Mouse (Mus musculus) B cell, adult (primary cell): ENCODE measurements around the gene Eln. TPM values are rescaled to one million over a fixed set of nuclear protein-coding genes. Genes with fewer than 3 reads are reported as not detected.

ENCODE experiments used
- total RNA-seq: library from RNA; stranded (reverse); gene quantifications from 4 replicates; pipeline ENCODE4 v1.2.4, GENCODE M21; 2023; ENCODE audit not compliant: inconsistent age

The Eln gene
- not detected in 4 replicates for total RNA-seq

GRCm38 (mm10) chr5:134746890-134747511, at the start of gene Eln:
Gene Eln (minus strand): TSS chr5:134747323.

GRCm38 (mm10) chr5:134688086-134688717, 58.9 kb downstream of the Eln start, which contains the start of gene Limk1:
Gene Limk1 (minus strand): TSS chr5:134688598.

Other genes with a start within 250 kb of the Eln start
- gene Clip2, start 194.9 kb downstream of the Eln start, total RNA-seq: 5.7 to 6.5 TPM (median 6.3 TPM) in 4 replicates
- 0.26 to 0.51 TPM (median 0.42 TPM) in 3 of 4 replicates, not detected in the other for gene Syna, start 187.2 kb downstream of the Eln start, total RNA-seq
- 121 to 140 TPM (median 131 TPM) in 4 replicates for gene Rfc2, start 166.0 kb downstream of the Eln start, total RNA-seq
- gene Lat2, start 132.3 kb downstream of the Eln start, total RNA-seq: 240 to 285 TPM (median 252 TPM) in 4 replicates
- gene Eif4h, start 107.8 kb downstream of the Eln start, total RNA-seq: 267 to 276 TPM (median 274 TPM) in 4 replicates
- gene Limk1, start 58.7 kb downstream of the Eln start, total RNA-seq: 13.5 to 18.0 TPM (median 16.9 TPM) in 4 replicates
- not detected in 4 replicates for gene Tmem270, start 159.4 kb upstream of the Eln start, total RNA-seq
- gene Cldn13, start 168.2 kb upstream of the Eln start, total RNA-seq: not detected in 4 replicates
- gene Mettl27, start 185.0 kb upstream of the Eln start, total RNA-seq: 2.3 to 3.3 TPM (median 3.0 TPM) in 4 replicates
- gene Cldn4, start 199.6 kb upstream of the Eln start, total RNA-seq: not detected in 4 replicates
- not detected in 4 replicates for gene Cldn3, start 238.9 kb upstream of the Eln start, total RNA-seq